ENCODE assay signal across 8 mouse cellular contexts in genomic region chr11:98544890-98545677, GRCm38 (mm10). TPM values are rescaled to one million over a fixed set of nuclear protein-coding genes. Genes with fewer than 3 reads are reported as not detected.
A peak's percentile ranks its signal among the peaks of the same experiment; 100 is the strongest.
DNase-seq lines count a peak whose midpoint lies in the region; ATAC-seq and TF ChIP-seq lines count a peak whose summit lies in the region.
"Had no signal": no experiment of that assay in that cellular context is flagged by ENCODE, and none has a peak within 500 bp of the region (broad histone marks: within the 10 kb centered on the region; RNA-seq: fewer than 3 reads in every experiment).

No protein-coding gene starts in this region.

- peak overlapping the region; percentile 55 for H3K4me3 ChIP-seq in forebrain, embryonic 10.5 days
- peak overlapping the region; percentile 47 for H3K4me3 ChIP-seq in limb, embryonic 12.5 days (replicated peaks)
- peak overlapping the region; percentile 41 for H3K4me3 ChIP-seq in stomach, postnatal 0 days (ENCODE audit: low read depth, low read length)
- H3K4me3 ChIP-seq: erythroblast, embryonic 14.5 days had no signal

- H3K27ac ChIP-seq in forebrain, embryonic 10.5 days = no peak overlapping the region
- H3K27ac ChIP-seq in limb, embryonic 12.5 days = no peak overlapping the region
- no peak overlapping the region for H3K27ac ChIP-seq in stomach, postnatal 0 days (replicated peaks)

- no peak for TF ChIP-seq CTCF in stomach, postnatal 0 days (IDR thresholded peaks at IDR 0.05; ENCODE audit: low read depth)

- peaks cover 3% of the 10 kb centered on the region; the same call in 1 of the 2 replicates for H3K9me3 ChIP-seq in forebrain, embryonic 10.5 days
- no peaks in the 10 kb centered on the region; the same call in 1 of the 2 replicates for H3K9me3 ChIP-seq in limb, embryonic 12.5 days
- H3K9me3 ChIP-seq in stomach, postnatal 0 days (ENCODE audit: control insufficient read depth, low read length) = no peaks in the 10 kb centered on the region

- H3K9ac ChIP-seq in limb, embryonic 12.5 days (replicated peaks) = peak overlapping the region; percentile 57; the same call in 1 of the 2 replicates
- H3K9ac ChIP-seq in stomach, postnatal 0 days (ENCODE audit: low read length) = no peak overlapping the region

- peak overlapping the region; percentile 92 for H3K4me2 ChIP-seq in limb, embryonic 12.5 days
- peak overlapping the region; percentile 69 for H3K4me2 ChIP-seq in stomach, postnatal 0 days (replicated peaks; ENCODE audit: low read depth)

- DNase-seq in spleen, adult 18-20 months = peak; percentile 16 to 32
- DNase-seq in spleen, adult 12 weeks (ENCODE audit: low spot score) = no peak
- no peak for DNase-seq in forebrain, embryonic 10.5 days (ENCODE audit: extremely low spot score, low spot score)
- no peak for DNase-seq in stomach, postnatal 0 days (ENCODE audit: low spot score)
- DNase-seq in kidney, postnatal 14 days = no peak
- no peak for DNase-seq in left cerebral cortex, postnatal 25 days (ENCODE audit: low spot score in 2 of 2)

- peaks cover 92% of the 10 kb centered on the region for H3K27me3 ChIP-seq in forebrain, embryonic 10.5 days (ENCODE audit: poor library complexity, severe bottlenecking)
- H3K27me3 ChIP-seq in limb, embryonic 12.5 days = peaks cover 72% of the 10 kb centered on the region
- H3K27me3 ChIP-seq in stomach, postnatal 0 days (ENCODE audit: control insufficient read depth, insufficient read depth, low read length) = peaks cover 9% of the 10 kb centered on the region

- WGBS in forebrain, embryonic 10.5 days = 4% methylated on average over 16 of the region's 16 CpGs
- 2% methylated on average over 16 of the region's 16 CpGs for WGBS in limb, embryonic 12.5 days
- 6% methylated on average over 16 of the region's 16 CpGs for WGBS in stomach, postnatal 0 days

- peaks cover 9% of the 10 kb centered on the region for H3K4me1 ChIP-seq in forebrain, embryonic 10.5 days
- peaks cover 8% of the 10 kb centered on the region for H3K4me1 ChIP-seq in limb, embryonic 12.5 days (replicated peaks)
- H3K4me1 ChIP-seq in stomach, postnatal 0 days (replicated peaks; ENCODE audit: control insufficient read depth, insufficient read depth) = no peaks in the 10 kb centered on the region

- ATAC-seq in limb, embryonic 12.5 days (ENCODE audit: insufficient number of reproducible peaks, insufficient read depth, low FRiP score, low TSS enrichment, low read depth) = no peak
- ATAC-seq in stomach, postnatal 0 days (ENCODE audit: low FRiP score, low TSS enrichment) = no peak

- intact Hi-C loops in left cerebral cortex, postnatal 25 days (cut with DNase I) = no loop called here

- no peak for TF ChIP-seq EP300 in stomach, postnatal 0 days (optimal IDR thresholded peaks at IDR 0.05)

- H3K36me3 ChIP-seq in forebrain, embryonic 10.5 days (replicated peaks) = no peaks in the 10 kb centered on the region
- no peaks in the 10 kb centered on the region for H3K36me3 ChIP-seq in limb, embryonic 12.5 days
- H3K36me3 ChIP-seq in stomach, postnatal 0 days (ENCODE audit: control insufficient read depth, insufficient read depth, low read length) = no peaks in the 10 kb centered on the region

RNA-seq across cellular contexts. Expression of gene Ikzf3, which starts 0.7 kb away (rescaled TPM):
- polyA plus RNA-seq in forebrain, embryonic 10.5 days (2016; fragmentation: Nextera tagmentation; extraction: Ambion mirVana) = 0.07 TPM in 1 of 2 replicates, not detected in the other
- 0.45 and 0.54 TPM in 2 replicates for polyA plus RNA-seq in limb, embryonic 12.5 days (2016; fragmentation: Nextera tagmentation; extraction: Ambion mirVana)
- polyA plus RNA-seq in stomach, postnatal 0 days (2015; fragmentation: Nextera tagmentation; extraction: Ambion mirVana) = 0.15 and 0.19 TPM in 2 replicates
- under 1 TPM in 1 of 2 experiments, not detected in 1; 0.78 TPM for total RNA-seq in left cerebral cortex, postnatal 25 days (2021)
- polyA plus RNA-seq: erythroblast, embryonic 14.5 days had no signal

RNA-seq across cellular contexts. Expression of gene Zpbp2, which starts 5.8 kb away (rescaled TPM):
- 0.26 and 0.66 TPM in 2 replicates for polyA plus RNA-seq in forebrain, embryonic 10.5 days (2016; fragmentation: Nextera tagmentation; extraction: Ambion mirVana)
- 0.65 TPM in 1 of 2 replicates, not detected in the other for polyA plus RNA-seq in limb, embryonic 12.5 days (2016; fragmentation: Nextera tagmentation; extraction: Ambion mirVana)
- polyA plus RNA-seq in stomach, postnatal 0 days (2015; fragmentation: Nextera tagmentation; extraction: Ambion mirVana) = 0.10 and 0.16 TPM in 2 replicates
- total RNA-seq in left cerebral cortex, postnatal 25 days (2021) = not detected

RNA-seq across cellular contexts. Expression of gene Ormdl3, which starts 42.1 kb away (rescaled TPM):
- 62.8 and 65.6 TPM in 2 replicates for polyA plus RNA-seq in forebrain, embryonic 10.5 days (2016; fragmentation: Nextera tagmentation; extraction: Ambion mirVana)
- 58.2 and 63.1 TPM in 2 replicates for polyA plus RNA-seq in limb, embryonic 12.5 days (2016; fragmentation: Nextera tagmentation; extraction: Ambion mirVana)
- polyA plus RNA-seq in stomach, postnatal 0 days (2015; fragmentation: Nextera tagmentation; extraction: Ambion mirVana) = 31.1 TPM in 2 replicates
- 10 to 100 TPM; 48.9 TPM for total RNA-seq in left cerebral cortex, postnatal 25 days (2021)

RNA-seq across cellular contexts. Expression of gene Lrrc3c, which starts 53.0 kb away (rescaled TPM):
- not detected in 2 replicates for polyA plus RNA-seq in forebrain, embryonic 10.5 days (2016; fragmentation: Nextera tagmentation; extraction: Ambion mirVana)
- polyA plus RNA-seq in limb, embryonic 12.5 days (2016; fragmentation: Nextera tagmentation; extraction: Ambion mirVana) = not detected in 2 replicates
- polyA plus RNA-seq in stomach, postnatal 0 days (2015; fragmentation: Nextera tagmentation; extraction: Ambion mirVana) = not detected in 2 replicates
- not detected for total RNA-seq in left cerebral cortex, postnatal 25 days (2021)
- polyA plus RNA-seq: erythroblast, embryonic 14.5 days had no signal

Comparison
In these comparisons a context has a peak if more than half of its experiments do, and no peak if none do; other contexts are left out.
1. DNase-seq: peak in spleen, adult 18-20 months (2 of 2); none in spleen, adult 12 weeks (single experiment), forebrain, embryonic 10.5 days (single experiment), stomach, postnatal 0 days (single experiment), kidney, postnatal 14 days (single experiment) and left cerebral cortex, postnatal 25 days (0 of 2).
2. Peak in every context shown above with its lines, with median percentiles within 50 percentile points of each other: H3K4me3 ChIP-seq.